Mouse (Mus musculus) bone marrow macrophage, adult 2 months (primary cell): ENCODE measurements around the gene Spib. TPM values are rescaled to one million over a fixed set of nuclear protein-coding genes. Genes with fewer than 3 reads are reported as not detected.

Experiments
- H3K27ac ChIP-seq: 2 replicates; pipeline ENCODE4 v1.5.1; 2012; ENCODE audit warnings: low read depth, low read length; ENCODE audit not compliant: insufficient read depth
- H3K4me1 ChIP-seq: 2 replicates; pipeline ENCODE4 v1.6.1; 2012; ENCODE audit warnings: low read length; ENCODE audit not compliant: control insufficient read depth, insufficient read depth
- H3K4me3 ChIP-seq: 2 replicates; pipeline ENCODE4 v1.5.1; 2012; ENCODE audit warnings: mild to moderate bottlenecking, low read length, moderate library complexity; ENCODE audit not compliant: insufficient read depth
- CTCF ChIP-seq: IDR thresholded peaks from 2 replicates; pipeline ENCODE4 v1.5.1; 2012; ENCODE audit warnings: low read depth, mild to moderate bottlenecking, low read length, moderate library complexity
- POLR2A ChIP-seq: IDR thresholded peaks from 2 replicates; pipeline ENCODE4 v1.6.1; 2012; ENCODE audit warnings: mild to moderate bottlenecking, low read depth, low read length, borderline replicate concordance
- polyA plus RNA-seq: library from polyadenylated mRNA; stranded (reverse); fragments of >200 nt; gene quantifications from 2 replicates; pipeline ENCODE4 v1.2.4, GENCODE M21; 2012; ENCODE audit not compliant: missing spikeins, insufficient read depth, insufficient read length

Gene Spib
- polyA plus RNA-seq, 1 experiment: 0.32 TPM

DNA sequence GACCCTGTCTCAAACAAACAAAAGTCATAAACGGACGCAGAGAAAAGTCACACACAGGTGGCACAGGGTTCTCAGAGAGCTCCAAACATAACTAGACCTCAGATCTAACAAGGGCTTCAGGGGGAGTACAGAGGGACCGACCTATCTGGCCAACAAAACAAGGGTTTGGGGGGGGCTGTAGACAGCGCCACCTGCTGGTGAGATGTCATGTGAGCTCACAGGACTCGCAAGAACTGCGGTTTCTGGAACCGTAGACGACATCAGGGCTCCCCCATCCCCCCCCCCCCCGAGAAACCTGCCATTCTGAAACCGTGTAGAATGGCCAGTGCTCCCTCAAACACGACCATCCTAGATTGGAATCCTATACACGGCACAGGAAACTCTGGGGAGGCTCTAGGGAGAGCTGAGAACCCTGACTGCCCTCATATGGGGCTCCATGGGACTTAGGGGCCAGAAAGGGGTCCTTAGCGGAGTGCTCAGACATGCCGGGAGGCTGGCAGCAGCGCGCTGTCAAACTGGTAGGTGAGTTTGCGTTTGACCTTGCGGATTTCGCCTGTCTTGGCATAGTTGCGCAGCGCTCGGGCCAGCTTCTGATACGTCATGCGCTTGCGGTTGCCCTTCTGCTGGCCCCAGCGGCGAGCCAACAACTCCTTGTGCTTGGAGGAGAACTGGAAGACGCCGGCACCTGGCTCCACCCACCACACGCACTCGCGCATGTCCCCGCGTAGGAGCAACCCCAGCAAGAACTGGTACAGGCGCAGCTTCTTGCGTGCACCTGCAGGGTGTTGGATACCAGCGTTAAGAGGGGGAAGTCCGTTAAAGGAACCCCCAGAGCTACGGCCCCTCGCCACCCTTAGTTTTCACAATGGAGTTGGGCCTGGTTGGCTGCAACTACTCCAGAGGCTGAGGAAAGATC is 4.1 kb downstream of the Spib start:
- H3K27ac ChIP-seq: peak overlapping the region; percentile 54
- H3K4me1 ChIP-seq: peaks cover 7% of the 10 kb centered on the region
- peak overlapping the region; percentile 68 for H3K4me3 ChIP-seq
- peak; percentile 87 for TF ChIP-seq CTCF
- no peak for TF ChIP-seq POLR2A

- Histone ChIP-seq H3K4me3 (no peak overlapping the region), H3K27ac (no peak overlapping the region)
These were observed 5.3 kb downstream of the Spib start for GRCm38 (mm10) chr7:44526414-44527154.

DNA sequence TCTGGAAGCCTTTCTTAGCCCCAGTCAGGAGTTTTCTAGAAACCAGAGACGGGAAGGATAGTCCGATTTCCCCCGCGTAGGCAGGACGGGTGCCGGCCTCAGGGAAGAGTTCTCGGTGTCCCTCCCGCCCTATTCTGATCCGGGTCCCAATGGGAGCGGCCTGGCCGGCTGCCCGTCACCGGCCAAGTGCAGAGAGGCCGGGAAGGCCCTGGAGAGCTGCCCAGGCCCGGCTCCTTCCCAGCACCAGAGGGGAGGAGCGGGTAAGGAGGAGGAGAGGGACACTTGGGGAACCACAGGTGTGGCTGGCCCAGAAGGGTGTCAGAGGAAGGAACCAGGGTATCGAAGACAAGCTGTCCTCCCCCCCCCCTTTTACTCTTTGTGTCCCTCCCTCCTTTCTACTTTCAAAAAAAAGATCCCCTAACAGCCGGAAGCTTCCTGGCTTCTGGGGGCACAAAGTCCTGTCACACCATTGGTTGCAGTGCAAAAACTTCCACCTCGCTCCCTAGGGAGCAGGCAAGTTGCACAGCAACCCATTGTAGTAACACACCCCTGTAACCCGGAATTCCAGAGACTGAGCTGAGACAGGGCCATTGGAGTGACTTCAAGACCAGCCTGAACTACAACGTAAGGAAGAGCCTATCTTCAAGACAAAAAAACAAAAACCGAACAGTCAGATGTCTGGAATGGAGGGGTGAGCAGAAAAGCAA is 6.6 kb downstream of the Spib start:
- no peak overlapping the region for H3K27ac ChIP-seq
- peaks cover 7% of the 10 kb centered on the region for H3K4me1 ChIP-seq
- TF ChIP-seq POLR2A (no peak), CTCF (no peak)
- no peak overlapping the region for H3K4me3 ChIP-seq

More at GRCm38 (mm10) chr7:44526414-44527154, 5.3 kb downstream of the Spib start:
- TF ChIP-seq POLR2A (no peak), CTCF (no peak)
- H3K4me1 ChIP-seq: peaks cover 7% of the 10 kb centered on the region

- Histone ChIP-seq H3K4me3 (no peak within 1 kb of the TSS), H3K27ac (no peak within 1 kb of the TSS), H3K4me1 (peaks cover 7% of the 10 kb centered on the region)
- TF ChIP-seq POLR2A: no peak
- no peak for TF ChIP-seq CTCF
These were observed 7.4 kb downstream of the Spib start, which contains the start of gene Mybpc2 for GRCm38 (mm10) chr7:44524502-44524901. Gene Mybpc2 (minus strand): TSS chr7:44524656.

- no peak overlapping the region for H3K27ac ChIP-seq
- no peak for TF ChIP-seq CTCF
- TF ChIP-seq POLR2A: no peak
- H3K4me3 ChIP-seq: no peak overlapping the region
- H3K4me1 ChIP-seq: peaks cover under 1% of the 10 kb centered on the region
These were observed 8.8 kb downstream of the Spib start for GRCm38 (mm10) chr7:44523056-44523455.

DNA sequence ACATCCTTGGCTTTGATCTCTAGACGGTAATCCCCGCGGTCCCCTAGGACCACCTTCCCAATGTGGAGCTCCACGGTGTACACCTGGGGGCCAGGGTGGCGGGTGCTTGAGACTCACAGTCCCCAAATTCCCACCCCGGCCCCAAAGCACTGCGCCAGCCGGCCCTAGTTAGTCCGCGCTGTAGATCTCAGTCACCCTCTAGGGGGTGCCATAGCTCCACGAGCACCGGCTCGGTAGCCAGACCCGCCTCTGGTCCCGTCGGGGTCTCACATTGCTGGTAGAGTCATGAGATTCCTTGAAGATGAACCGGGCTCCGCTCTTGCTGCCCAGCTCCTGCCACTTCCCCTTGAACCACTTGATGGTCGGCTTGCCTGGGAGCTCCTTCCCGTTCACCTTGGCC is 10.2 kb downstream of the Spib start:
- Histone ChIP-seq H3K4me1 (no peaks in the 10 kb centered on the region), H3K27ac (no peak overlapping the region), H3K4me3 (no peak overlapping the region)
- no peak for TF ChIP-seq POLR2A
- no peak for TF ChIP-seq CTCF

GRCm38 (mm10) chr7:44520990-44521389 is 10.9 kb downstream of the Spib start:
- TF ChIP-seq CTCF (no peak), POLR2A (no peak)
- H3K4me3 ChIP-seq: no peak overlapping the region
- no peak overlapping the region for H3K27ac ChIP-seq
- no peaks in the 10 kb centered on the region for H3K4me1 ChIP-seq

GRCm38 (mm10) chr7:44519240-44519913 is 12.5 kb downstream of the Spib start:
- Histone ChIP-seq H3K27ac (no peak overlapping the region), H3K4me1 (no peaks in the 10 kb centered on the region), H3K4me3 (no peak overlapping the region)
- TF ChIP-seq POLR2A: no peak
- no peak for TF ChIP-seq CTCF

- Histone ChIP-seq H3K4me3 (no peak overlapping the region), H3K27ac (no peak overlapping the region), H3K4me1 (no peaks in the 10 kb centered on the region)
- TF ChIP-seq POLR2A (no peak), CTCF (no peak)
These were observed 24.4 kb downstream of the Spib start for GRCm38 (mm10) chr7:44507491-44507890.
